Mouse (Mus musculus) forebrain, embryonic 13.5 days (tissue): ENCODE measurements around the gene Adipoq. TPM values are rescaled to one million over a fixed set of nuclear protein-coding genes. Genes with fewer than 3 reads are reported as not detected.

ENCODE experiments used
- ATAC-seq: fragments of 200-750 bp; cut with Nextera tagmentation; 2 replicates; pipeline ENCODE4 v1.8.0; 2017
- H3K27ac ChIP-seq: fragments of 300-500 bp; sonication (generic); 2 replicates; pipeline ENCODE4 v1.5.1; 2015; ENCODE audit warnings: inconsistent platforms, mild to moderate bottlenecking, moderate library complexity
- H3K27me3 ChIP-seq: fragments of 300-500 bp; sonication (generic); 2 replicates; pipeline ENCODE4 v1.6.1; 2015; ENCODE audit warnings: mild to moderate bottlenecking, inconsistent platforms
- H3K36me3 ChIP-seq: fragments of 300-500 bp; sonication (generic); 2 replicates; pipeline ENCODE4 v1.6.1; 2015; ENCODE audit warnings: mild to moderate bottlenecking, inconsistent platforms; ENCODE audit not compliant: poor library complexity, severe bottlenecking
- H3K4me1 ChIP-seq: fragments of 300-500 bp; sonication (generic); 2 replicates; pipeline ENCODE4 v1.6.1; 2015; ENCODE audit warnings: inconsistent platforms
- H3K4me2 ChIP-seq: fragments of 300-500 bp; sonication (generic); 2 replicates; pipeline ENCODE4 v1.6.1; 2015; ENCODE audit warnings: inconsistent platforms, mild to moderate bottlenecking, moderate library complexity
- H3K4me3 ChIP-seq: fragments of 300-500 bp; sonication (generic); 2 replicates; pipeline ENCODE4 v1.5.1; 2015; ENCODE audit warnings: mild to moderate bottlenecking, inconsistent platforms
- H3K9ac ChIP-seq: fragments of 300-500 bp; sonication (generic); 2 replicates; pipeline ENCODE4 v1.6.1; 2015; ENCODE audit warnings: mild to moderate bottlenecking, inconsistent platforms
- H3K9me3 ChIP-seq: fragments of 300-500 bp; sonication (generic); replicated peaks from 2 replicates; pipeline ENCODE4 v1.6.1; 2016; ENCODE audit warnings: inconsistent platforms
- WGBS: fragments of 180-500 bp; shearing (Covaris S2); methylation state at CpG from one replicate; pipeline ENCODE4 v1.1.7; 2015; 5-methylcytosine and 5-hydroxymethylcytosine counted together
- polyA plus RNA-seq: library from polyadenylated mRNA; unstranded; fragments of >200 nt; fragmentation: Nextera tagmentation; extraction: Ambion mirVana; gene quantifications from 2 replicates; pipeline ENCODE4 v1.2.1, GENCODE M21; 2015

The Adipoq gene
- polyA plus RNA-seq, 1 experiment from 2014 or later, result not detected

- no peaks in the 10 kb centered on the region for H3K27me3 ChIP-seq
- H3K36me3 ChIP-seq, result peaks cover 56% of the 10 kb centered on the region
- no peak overlapping the region for H3K9ac ChIP-seq
- 94% methylated on average over 3 of the region's 3 CpGs for WGBS
- H3K27ac ChIP-seq, result no peak overlapping the region
- peaks cover 10% of the 10 kb centered on the region for H3K4me1 ChIP-seq
- no peaks in the 10 kb centered on the region for H3K9me3 ChIP-seq
- no peak overlapping the region for H3K4me2 ChIP-seq
- no peak for ATAC-seq
- no peak overlapping the region for H3K4me3 ChIP-seq
These were observed 23.9 kb upstream of the Adipoq start for GRCm38 (mm10) chr16:23122446-23122845.

- H3K27me3 ChIP-seq, result no peaks in the 10 kb centered on the region
- ATAC-seq, result no peak
- WGBS, result 92% methylated on average over 4 of the region's 4 CpGs
These were observed 23.2 kb upstream of the Adipoq start for GRCm38 (mm10) chr16:23123104-23123503.

GRCm38 (mm10) chr16:23124398-23124797 is 21.9 kb upstream of the Adipoq start:
- Histone ChIP-seq H3K27ac (no peak overlapping the region), H3K36me3 (peaks cover 46% of the 10 kb centered on the region), H3K9ac (no peak overlapping the region), H3K9me3 (no peaks in the 10 kb centered on the region), H3K4me2 (no peak overlapping the region), H3K4me1 (peaks cover 24% of the 10 kb centered on the region), H3K27me3 (no peaks in the 10 kb centered on the region), H3K4me3 (no peak overlapping the region)
- ATAC-seq, result no peak
- 94% methylated on average over 4 of the region's 4 CpGs for WGBS

More at GRCm38 (mm10) chr16:23123104-23123503, 23.2 kb upstream of the Adipoq start:
- Histone ChIP-seq H3K9ac (no peak overlapping the region), H3K4me3 (no peak overlapping the region), H3K27ac (no peak overlapping the region), H3K36me3 (peaks cover 49% of the 10 kb centered on the region), H3K4me2 (no peak overlapping the region), H3K9me3 (no peaks in the 10 kb centered on the region), H3K4me1 (peaks cover 11% of the 10 kb centered on the region)

- peaks cover 27% of the 10 kb centered on the region for H3K4me1 ChIP-seq
- 0% methylated on average over 4 of the region's 4 CpGs for WGBS
- peak overlapping the region; percentile 93 for H3K9ac ChIP-seq
- no peak for ATAC-seq
- peak overlapping the region; percentile 77 for H3K4me3 ChIP-seq
- peaks cover 22% of the 10 kb centered on the region for H3K36me3 ChIP-seq
- H3K9me3 ChIP-seq, result no peaks in the 10 kb centered on the region
- H3K4me2 ChIP-seq, result peak overlapping the region; percentile 87
- no peaks in the 10 kb centered on the region for H3K27me3 ChIP-seq
- peak overlapping the region; percentile 96; the same call in 1 of the 2 replicates for H3K27ac ChIP-seq
These were observed 19.0 kb upstream of the Adipoq start for GRCm38 (mm10) chr16:23127311-23127672.

- H3K4me1 ChIP-seq, result peaks cover 27% of the 10 kb centered on the region
- H3K4me3 ChIP-seq, result peak within 1 kb of the TSS; percentile 77
- no peaks in the 10 kb centered on the region for H3K9me3 ChIP-seq
- peak within 1 kb of the TSS; percentile 93 for H3K9ac ChIP-seq
- no peaks in the 10 kb centered on the region for H3K27me3 ChIP-seq
- H3K4me2 ChIP-seq, result peak within 1 kb of the TSS; percentile 87
- H3K27ac ChIP-seq, result peak within 1 kb of the TSS; percentile 96
- under 1% methylated on average over 49 of the region's 51 CpGs for WGBS
- peaks cover 17% of the 10 kb centered on the region for H3K36me3 ChIP-seq
- peak; percentile 95 for ATAC-seq
These were observed 18.5 kb upstream of the Adipoq start, which contains the start of gene Rfc4 for GRCm38 (mm10) chr16:23127673-23128375. Rfc4 (minus strand) TSS chr16:23127737.

- Histone ChIP-seq H3K9me3 (no peaks in the 10 kb centered on the region), H3K4me3 (no peak overlapping the region), H3K4me1 (peaks cover 27% of the 10 kb centered on the region), H3K36me3 (no peaks in the 10 kb centered on the region), H3K4me2 (no peak overlapping the region), H3K27me3 (no peaks in the 10 kb centered on the region), H3K27ac (no peak overlapping the region), H3K9ac (no peak overlapping the region)
- WGBS, result 92% methylated on average over 3 of the region's 3 CpGs
- ATAC-seq, result no peak
These were observed 16.0 kb upstream of the Adipoq start for GRCm38 (mm10) chr16:23130303-23130702.

- WGBS, result 97% methylated on average over 1 of the region's 1 CpGs
- Histone ChIP-seq H3K9me3 (no peaks in the 10 kb centered on the region), H3K4me3 (no peak overlapping the region), H3K4me2 (no peak overlapping the region), H3K27me3 (no peaks in the 10 kb centered on the region), H3K36me3 (no peaks in the 10 kb centered on the region), H3K4me1 (peaks cover 17% of the 10 kb centered on the region), H3K9ac (no peak overlapping the region), H3K27ac (no peak overlapping the region)
- ATAC-seq, result no peak
These were observed 14.0 kb upstream of the Adipoq start for GRCm38 (mm10) chr16:23132336-23132735.

GRCm38 (mm10) chr16:23135421-23136149 is 10.8 kb upstream of the Adipoq start:
- no peaks in the 10 kb centered on the region for H3K27me3 ChIP-seq
- WGBS, result 23% methylated on average over 11 of the region's 11 CpGs
- no peak overlapping the region for H3K4me3 ChIP-seq
- ATAC-seq, result peak; percentile 48
- no peak overlapping the region for H3K9ac ChIP-seq
- no peaks in the 10 kb centered on the region for H3K9me3 ChIP-seq
- no peaks in the 10 kb centered on the region for H3K36me3 ChIP-seq
- no peaks in the 10 kb centered on the region for H3K4me1 ChIP-seq
- no peak overlapping the region for H3K4me2 ChIP-seq
- H3K27ac ChIP-seq, result no peak overlapping the region

GRCm38 (mm10) chr16:23136406-23136970 is 9.8 kb upstream of the Adipoq start:
- WGBS, result 66% methylated on average over 4 of the region's 4 CpGs
- no peak overlapping the region for H3K4me2 ChIP-seq
- no peaks in the 10 kb centered on the region for H3K9me3 ChIP-seq
- no peaks in the 10 kb centered on the region for H3K27me3 ChIP-seq
- H3K36me3 ChIP-seq, result no peaks in the 10 kb centered on the region
- no peaks in the 10 kb centered on the region for H3K4me1 ChIP-seq
- no peak overlapping the region for H3K27ac ChIP-seq
- H3K9ac ChIP-seq, result no peak overlapping the region
- no peak for ATAC-seq
- H3K4me3 ChIP-seq, result no peak overlapping the region

- ATAC-seq, result no peak
- no peaks in the 10 kb centered on the region for H3K36me3 ChIP-seq
- H3K4me3 ChIP-seq, result no peak overlapping the region
- no peaks in the 10 kb centered on the region for H3K4me1 ChIP-seq
- no peak overlapping the region for H3K27ac ChIP-seq
- no peaks in the 10 kb centered on the region for H3K27me3 ChIP-seq
- WGBS, result 96% methylated on average over 3 of the region's 3 CpGs
- no peak overlapping the region for H3K4me2 ChIP-seq
- H3K9ac ChIP-seq, result no peak overlapping the region
- H3K9me3 ChIP-seq, result no peaks in the 10 kb centered on the region
These were observed 5.4 kb upstream of the Adipoq start for GRCm38 (mm10) chr16:23140911-23141310.

- 85% methylated on average over 7 of the region's 7 CpGs for WGBS
- no peaks in the 10 kb centered on the region for H3K4me1 ChIP-seq
- H3K4me3 ChIP-seq, result no peak overlapping the region
- no peak overlapping the region for H3K9ac ChIP-seq
- H3K9me3 ChIP-seq, result no peaks in the 10 kb centered on the region
- no peaks in the 10 kb centered on the region for H3K27me3 ChIP-seq
- H3K4me2 ChIP-seq, result no peak overlapping the region
- no peak overlapping the region for H3K27ac ChIP-seq
- no peaks in the 10 kb centered on the region for H3K36me3 ChIP-seq
- no peak for ATAC-seq
These were observed 2.0 kb upstream of the Adipoq start for GRCm38 (mm10) chr16:23144326-23144725.

GRCm38 (mm10) chr16:23145211-23145610 is 1.1 kb upstream of the Adipoq start:
- ATAC-seq, result no peak
- no peak overlapping the region for H3K9ac ChIP-seq
- H3K4me3 ChIP-seq, result no peak overlapping the region
- no peaks in the 10 kb centered on the region for H3K9me3 ChIP-seq
- no peak overlapping the region for H3K4me2 ChIP-seq
- no peak overlapping the region for H3K27ac ChIP-seq
- no peaks in the 10 kb centered on the region for H3K27me3 ChIP-seq
- no peaks in the 10 kb centered on the region for H3K36me3 ChIP-seq
- WGBS, result 75% methylated on average over 5 of the region's 5 CpGs
- H3K4me1 ChIP-seq, result no peaks in the 10 kb centered on the region
